Mouse (Mus musculus) kidney, postnatal 4 days (tissue): ENCODE data around the gene Dtymk.
"Not testable (repeated sequence)": the region's sequence is repeated elsewhere in the genome, so short reads cannot be mapped to it uniquely, and the experiment has no call there.

Experiments
- DNase-seq, 2 experiments: peaks; one replicate each; pipeline ENCODE4 v3.0.0; 2021; ENCODE audit warnings: mixed read lengths in 2 of 2

The Dtymk gene

DNA sequence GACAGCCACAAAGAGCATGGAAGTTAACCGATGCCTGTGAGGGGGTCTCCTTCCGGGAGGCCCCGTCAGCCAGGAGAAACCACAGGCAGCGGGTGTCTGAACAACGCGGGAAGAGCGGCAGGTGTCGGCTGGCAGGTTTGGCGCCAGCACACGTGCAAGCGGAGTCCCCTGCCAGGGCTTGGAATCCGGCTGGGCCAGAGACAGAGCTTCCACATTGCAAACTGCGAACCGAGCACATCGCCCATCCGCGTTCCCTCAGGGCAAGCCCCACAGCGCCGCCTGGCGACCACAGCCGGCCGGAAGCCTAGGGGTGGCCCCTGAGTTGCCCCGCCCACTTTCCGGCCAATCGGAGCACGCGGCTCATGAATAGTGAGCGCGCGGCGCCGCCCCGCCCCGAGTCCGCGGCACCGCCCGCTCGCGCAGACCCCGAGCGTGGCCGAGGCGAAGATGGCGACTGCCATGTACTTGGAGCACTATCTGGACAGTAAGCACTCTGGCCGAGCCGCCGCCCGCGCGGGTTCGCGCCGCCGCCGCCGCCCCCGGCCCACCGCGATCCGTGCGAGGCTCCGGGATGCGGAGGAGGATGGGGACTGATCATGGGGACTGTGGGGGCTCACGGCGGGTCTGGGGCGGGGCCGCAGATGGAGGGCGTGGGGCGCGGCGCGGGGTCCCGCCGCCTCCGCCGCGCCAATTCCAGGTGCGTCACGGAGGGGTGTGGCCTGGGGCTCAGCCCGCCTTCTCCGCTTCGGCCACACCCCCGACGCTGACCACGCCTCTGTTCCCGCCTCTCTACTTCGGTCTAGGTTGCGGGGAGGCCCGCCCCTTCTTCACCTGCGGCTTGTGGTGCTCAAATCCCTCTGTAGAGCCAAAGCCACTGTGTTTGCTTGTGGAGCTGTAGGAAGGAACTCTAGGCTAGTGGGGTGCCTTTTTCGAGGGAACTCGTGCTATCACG lies 2.1 kb upstream of the Dtymk start, which contains the start of gene Ing5:
TSS of gene Ing5 (plus strand) at position 410 of the 952 bp plus-strand sequence.
- DNase-seq: peak; percentile 100

DNA sequence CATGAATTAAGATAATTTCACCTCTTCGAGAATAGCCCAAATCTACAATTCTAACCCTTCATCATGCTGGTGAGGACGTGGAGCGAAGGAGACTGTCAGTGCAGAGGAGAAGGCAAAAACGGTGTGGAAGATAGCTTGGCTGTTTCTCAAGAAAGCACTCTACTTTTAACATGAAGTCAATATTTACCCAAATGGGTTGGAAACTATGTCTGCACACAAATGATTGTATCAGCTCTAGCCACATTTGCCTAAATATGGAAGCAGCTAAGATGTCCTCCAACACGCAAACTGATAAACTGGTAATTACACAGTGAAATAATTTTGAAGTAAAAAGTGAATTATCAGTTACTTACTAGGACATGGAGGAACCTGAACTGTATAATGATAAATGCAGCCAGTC lies 1.0 kb upstream of the Dtymk start:
- DNase-seq: no peak

DNA sequence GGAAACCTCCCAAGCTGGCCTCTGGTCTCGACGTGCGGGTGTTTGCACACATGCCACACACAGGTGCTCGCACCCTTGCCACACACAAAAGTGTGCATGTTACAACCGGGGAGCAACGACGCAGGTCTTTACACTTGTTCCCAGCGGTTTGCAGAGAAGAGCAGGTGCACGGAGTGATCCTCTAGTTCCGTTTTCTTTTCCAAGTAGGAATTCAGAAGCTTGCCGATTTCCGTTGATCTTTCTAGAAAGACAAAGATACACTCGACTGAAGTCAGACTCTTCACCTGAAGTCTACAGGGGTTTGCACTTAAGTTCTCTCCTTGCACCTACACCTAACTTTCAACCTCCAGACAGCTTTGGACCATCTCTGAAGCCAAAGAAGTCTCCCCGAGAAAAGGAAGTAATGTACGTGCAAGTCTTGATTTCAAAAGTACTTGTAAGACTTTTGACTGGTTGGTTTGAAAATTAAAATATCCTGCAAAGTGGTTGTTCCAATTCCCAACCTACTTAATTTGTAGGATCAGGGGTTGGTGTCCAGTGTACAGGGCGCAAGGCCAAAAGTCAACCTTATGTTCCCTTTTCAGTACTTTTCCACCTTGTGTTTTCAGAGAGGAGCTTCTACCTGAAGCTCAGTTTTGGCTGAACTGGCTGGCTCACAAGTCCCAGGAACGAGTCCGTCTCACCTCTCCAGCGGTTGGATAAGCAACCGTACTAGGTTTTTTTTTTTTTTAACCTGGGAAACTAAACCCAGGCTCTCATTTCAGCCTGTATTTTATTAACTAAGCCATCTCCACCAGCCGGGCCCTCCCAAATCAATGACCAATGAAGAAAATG lies 847 bp downstream of the Dtymk start:
- DNase-seq: no peak

DNA sequence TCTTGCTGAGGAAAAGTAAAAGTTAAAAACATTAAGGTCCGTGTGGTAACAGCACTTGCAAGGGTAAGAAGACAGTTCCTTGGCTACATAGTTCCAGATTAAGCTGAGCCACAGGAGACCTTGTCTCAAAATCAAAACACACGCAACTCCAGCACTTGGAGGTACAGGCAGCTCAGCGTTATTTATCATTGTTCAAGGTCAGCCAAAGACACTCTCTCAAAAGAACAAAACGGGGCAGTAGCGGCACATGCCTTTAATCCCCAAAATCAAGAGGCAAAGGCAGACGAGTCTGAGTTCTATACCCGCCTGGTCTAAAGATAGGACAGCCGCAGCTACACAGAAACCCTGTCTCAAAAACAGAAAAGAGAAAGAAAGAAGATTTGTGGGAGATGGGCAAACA lies 5.8 kb downstream of the Dtymk start:
- DNase-seq: no peak

DNA sequence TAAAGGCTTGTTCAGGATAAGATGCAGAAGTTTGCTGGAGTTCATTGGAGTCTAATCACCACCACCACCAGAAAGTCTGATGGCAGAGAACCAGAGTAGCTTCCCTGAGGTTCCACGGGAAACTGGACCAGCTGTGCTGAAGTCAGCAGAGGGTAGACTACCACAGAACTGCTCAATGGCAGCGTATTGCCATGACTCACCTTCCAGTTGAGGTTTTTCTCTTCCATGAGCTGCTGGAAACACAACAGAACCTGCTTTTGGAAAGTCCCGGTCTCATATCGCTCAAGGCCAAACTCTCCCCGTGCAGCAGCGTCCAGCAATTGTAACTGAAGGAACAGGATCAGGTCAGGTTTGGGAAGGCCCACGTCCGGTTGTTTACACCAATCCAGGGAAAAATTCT lies 7.2 kb downstream of the Dtymk start:
- DNase-seq: no peak

DNA sequence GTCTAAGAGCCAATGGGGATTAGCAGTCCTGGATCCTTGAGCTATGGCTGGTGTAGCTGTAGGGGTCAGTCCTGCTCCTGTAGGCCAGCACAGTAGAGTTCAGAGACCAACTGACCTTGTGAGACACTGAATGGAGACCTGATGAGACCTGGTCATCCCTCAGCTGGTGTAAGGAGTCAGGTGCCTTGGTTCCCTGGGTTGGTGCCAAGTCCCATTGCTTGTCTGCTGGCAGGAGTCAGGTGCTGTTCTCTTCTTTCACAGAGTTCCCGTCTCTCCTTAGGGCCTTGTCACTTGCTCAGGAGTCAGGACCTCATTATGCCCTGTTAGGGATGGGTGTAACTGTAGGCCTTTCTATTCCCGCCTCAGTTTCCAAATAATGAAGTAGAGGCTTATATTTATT lies 14.8 kb downstream of the Dtymk start:
- peak in 1 of 2 experiments; percentile 15 for DNase-seq

DNA sequence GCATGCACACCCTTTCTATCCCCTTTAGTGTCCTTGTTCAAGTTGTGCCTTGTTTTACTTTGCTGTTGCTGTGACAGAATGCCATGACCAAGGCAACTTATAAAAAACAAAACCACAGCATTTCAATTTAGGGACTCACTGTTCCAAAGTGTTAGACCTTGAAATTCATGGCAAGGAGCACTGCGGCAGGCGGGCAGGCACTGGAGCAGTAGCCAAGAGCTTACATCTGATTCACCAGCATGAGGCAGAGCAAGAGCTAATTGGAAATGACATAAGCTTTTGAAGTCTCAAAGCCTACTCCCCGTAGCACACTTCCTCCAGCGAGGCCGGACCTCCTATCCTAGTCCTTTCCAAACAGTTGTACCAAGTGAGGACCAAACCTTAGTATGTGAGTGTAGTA lies 25.0 kb downstream of the Dtymk start:
- no peak for DNase-seq

DNA sequence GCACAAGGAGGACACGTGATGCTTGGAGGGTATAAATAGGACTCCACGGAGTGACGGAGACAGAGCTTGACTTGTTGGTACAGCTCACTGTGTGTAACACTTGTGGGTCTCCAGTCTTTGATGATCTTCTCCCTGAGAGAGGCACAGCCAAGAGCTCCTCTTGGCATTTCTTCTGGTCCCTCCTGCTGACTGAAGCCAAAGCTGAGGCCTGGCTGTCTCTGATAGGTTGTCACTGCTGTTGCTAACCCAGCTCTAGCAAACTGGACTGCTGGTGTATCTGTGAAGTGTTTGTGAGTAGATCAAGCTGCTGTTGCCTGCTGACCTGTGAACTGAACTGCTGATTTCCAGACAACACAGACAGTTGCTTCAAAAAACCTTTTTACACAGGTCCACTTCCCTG lies 31.8 kb downstream of the Dtymk start:
- no peak for DNase-seq

DNA sequence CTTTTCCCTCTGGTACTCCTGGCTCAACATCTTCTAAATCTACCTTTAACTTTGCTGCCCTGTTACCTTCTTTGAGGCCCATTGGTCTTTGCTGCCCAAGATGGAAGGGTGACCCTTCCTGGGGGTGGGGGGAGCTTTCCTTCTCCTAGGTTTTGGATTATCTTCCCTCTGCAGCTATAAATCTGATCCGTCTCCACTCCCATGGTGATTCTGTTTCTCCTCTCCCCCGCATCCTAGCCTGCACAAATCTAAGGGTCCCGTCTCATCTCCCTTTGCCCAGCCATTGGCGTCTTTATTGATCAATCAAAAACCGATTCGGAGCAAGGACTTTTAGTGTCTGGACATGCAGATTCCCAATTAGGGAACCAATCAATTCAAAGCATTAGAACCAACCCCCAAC lies 34.1 kb downstream of the Dtymk start:
- DNase-seq: no peak

DNA sequence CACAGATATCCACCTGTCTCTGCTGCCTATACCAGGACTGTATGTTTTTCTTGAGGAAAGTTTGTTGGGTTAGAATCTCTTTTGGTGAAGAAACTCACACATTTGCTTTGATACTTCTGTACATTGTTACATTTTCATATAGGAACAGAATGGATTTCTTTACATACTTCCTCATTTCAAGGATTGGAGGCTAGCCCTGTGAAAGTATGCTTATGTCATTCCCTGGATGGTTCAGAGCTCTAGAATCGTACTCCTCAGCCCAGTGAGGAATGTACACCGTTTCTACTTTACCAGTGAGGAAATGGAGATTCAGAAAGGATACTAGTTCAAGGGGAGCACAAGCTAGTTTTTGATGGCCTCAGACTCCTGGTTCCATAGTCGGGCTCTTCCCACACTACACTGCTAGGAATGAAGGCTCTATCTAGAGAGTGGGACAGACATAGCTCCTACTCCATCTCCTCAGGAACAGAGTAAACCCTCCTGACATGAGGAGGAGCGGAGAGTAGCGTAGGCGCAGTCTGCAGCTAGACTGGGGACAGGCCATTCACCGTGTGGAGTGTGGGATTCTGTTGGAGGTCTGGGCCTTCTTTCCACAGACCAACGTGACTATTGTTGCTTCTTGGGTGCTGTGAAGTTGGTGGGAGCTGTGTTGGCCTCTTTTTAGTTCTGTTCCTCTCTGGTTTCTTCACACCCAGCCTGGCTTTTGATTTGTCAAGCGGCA lies 36.7 kb downstream of the Dtymk start:
- DNase-seq: no peak

DNA sequence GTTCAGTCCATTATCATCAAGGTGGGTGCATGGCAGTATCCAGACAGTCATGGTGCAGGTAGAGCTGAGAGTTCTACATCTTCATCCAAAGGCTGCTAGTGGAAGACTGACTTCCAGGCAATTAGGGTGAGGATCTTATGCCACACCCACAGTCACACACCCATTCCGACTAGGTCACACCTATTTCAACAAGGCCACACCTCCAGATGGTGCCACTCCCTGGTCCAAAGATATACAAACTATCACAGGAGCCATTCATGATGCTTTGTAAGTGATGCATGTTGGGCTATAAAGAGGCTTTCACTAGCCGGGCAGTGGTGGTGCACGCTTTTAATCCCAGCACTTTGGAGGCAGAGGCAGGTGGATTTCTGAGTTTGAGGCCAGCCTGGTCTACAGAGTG lies 38.2 kb downstream of the Dtymk start:
- not testable (repeated sequence) for DNase-seq

DNA sequence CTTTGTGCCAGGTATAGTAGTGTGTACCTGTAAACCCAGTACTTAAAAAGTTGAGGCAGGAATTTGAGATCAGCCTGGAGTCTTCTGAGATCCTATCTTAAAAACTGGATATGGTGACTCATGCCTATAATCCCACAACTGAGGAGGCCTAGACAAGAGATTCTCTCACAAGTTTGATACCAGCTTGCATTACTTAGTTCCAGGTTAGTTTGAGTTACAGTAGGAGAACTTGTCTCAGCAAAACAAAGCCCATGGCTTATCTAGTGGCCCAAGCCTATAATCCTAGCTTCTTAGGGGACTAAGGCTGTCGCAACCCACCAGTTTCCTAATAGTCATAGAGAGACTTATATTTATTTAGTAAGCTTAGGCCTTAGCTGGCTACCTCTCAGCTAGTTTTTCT lies 41.7 kb downstream of the Dtymk start:
- DNase-seq: no peak

DNA sequence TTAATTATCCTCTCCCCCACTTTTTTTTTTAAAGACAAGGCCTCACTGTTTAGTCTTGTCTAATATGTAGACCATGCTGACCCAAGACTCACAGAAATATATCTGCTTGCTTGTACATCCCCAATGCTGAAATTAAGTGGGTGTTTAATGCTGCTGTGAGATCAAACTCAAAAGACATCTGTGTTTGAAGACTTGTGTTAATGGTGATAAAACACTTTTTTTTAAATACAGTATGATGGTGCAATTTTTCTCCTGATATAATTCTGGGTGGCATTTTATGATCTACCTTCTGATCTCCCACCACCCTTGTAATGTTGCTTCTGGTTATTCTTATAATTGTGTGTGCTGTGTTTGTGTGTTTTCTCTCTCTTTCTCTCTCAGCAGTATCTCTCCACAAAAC lies 45.6 kb downstream of the Dtymk start:
- DNase-seq: no peak

DNA sequence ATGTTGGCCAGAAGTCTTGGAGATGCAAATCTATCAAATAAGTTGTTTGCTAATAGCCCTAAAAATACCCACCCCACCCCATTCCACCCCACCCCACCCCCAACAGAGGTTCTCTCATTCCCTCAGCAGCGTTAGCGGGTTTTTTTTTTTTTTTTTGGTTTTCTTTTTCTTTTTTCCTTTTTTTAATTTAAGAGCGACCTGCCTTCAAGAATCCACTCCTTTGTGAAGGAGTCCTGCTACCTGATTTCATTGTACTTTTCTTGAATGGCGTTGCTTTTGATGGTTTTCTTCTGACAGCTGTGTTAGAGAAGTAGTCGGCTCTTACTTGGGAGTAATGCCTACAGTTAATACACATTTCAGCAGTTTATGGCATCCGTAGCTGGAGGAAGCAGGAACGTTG lies 46.1 kb downstream of the Dtymk start:
- DNase-seq: no peak

DNA sequence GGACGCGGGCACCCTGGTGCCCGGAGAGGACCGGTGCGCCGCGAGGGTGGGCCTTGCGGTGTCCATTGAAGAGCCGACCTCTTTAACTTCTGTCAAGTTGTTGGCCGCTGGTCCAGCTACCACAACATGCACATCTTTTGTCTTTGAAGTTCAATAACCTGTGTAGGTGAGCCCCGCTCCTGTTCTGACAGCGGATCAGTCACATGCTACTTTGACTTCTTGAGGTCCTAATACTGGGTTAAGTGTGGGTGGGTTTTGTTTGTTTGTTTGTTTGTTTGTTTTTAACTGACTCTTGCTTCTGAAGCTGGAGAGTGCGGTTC lies 46.5 kb downstream of the Dtymk start:
- no peak for DNase-seq

DNA sequence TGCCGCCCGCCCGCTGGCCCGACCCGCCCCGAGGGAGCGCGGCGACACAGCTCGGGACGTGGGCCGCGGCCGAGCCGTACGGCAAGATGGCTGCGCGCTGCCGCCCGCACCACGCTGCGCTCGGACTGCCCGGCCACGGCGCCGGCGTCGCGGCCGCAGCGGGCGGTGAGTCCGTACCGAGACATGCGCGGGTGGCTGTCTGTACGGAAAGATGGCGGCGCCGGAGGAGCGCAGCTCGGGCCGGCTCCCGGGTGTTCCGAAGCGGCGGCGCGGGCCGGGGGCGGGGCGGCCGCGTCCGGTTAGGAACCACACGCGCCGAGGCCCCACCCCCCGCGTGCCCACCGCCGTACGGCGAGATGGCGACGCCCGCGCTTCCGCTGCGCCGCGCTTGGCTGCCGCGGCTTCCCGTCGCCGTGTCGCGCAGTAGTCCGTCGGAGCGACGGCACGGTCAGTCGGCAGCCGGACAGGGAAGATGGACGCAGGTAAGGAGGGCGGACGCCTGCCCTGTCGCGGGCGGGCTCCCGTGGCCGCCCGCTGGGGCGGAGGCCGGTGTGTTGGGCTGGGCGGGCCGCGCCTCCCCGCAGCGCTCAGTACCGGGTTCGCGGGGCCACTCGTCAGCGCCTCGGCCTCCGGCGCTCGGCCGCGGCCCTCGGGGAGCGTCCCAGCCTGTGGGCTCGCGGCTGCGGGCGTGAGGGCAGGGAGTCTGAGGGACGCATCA lies 47.0 kb downstream of the Dtymk start, which contains the start of gene Thap4:
TSS of gene Thap4 (minus strand) at position 292 of the 718 bp plus-strand sequence.
- DNase-seq: peak; percentile 94 to 97

DNA sequence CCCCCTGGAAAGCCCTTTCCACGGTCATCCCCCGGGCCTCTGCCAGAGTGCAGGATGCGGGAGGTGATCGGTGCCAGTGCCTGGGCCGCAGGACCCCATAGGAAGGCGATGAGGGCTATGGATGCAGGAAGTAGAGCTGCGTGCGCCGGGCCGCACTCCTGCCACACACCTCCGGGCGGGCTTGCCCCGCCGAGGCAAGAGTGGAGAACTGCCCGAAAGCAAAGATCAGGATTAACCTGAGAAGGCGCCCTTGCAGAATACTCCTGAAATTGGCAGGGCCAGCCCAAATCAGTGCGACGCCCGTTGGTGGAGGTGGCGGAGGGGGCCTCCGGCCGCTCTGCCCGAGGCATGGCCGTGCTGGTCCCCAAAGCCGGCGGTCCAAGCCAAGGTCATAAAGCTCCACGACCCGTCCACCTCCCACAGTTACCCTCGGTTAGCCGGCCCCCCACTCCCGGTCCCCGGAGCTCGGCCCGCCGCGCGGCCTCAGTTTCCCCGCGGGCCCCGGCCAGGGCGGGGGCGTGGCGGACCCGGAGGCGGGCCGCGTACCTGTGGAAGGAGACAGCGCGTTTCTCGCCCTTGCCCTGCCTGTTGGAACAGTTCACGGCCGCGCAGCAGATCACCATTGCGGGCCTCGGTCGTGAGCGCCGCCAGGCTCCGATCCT lies 47.7 kb downstream of the Dtymk start:
- DNase-seq: peak; percentile 52 to 70

DNA sequence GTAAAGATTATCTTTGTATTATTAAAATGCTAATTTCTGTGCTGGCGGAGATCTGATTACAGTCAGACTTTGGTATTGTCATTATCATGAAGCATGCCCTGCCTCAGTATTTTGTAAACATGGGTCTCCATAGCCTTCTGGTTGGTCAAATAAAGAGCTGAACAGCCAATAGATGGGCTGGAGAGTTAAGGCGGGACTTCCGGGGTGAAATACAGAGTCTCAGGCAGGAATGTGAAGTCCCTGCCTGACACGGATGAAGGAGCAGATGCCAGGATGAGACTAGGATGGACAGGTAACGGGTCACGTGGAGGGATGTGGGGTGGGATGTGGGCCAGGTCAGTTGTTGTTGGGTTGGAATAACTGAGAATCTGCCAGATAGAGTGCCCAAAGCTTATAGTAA lies 50.4 kb downstream of the Dtymk start, which contains the start of gene Atg4b:
TSS of gene Atg4b (plus strand) at position 211 of the 400 bp plus-strand sequence.
- DNase-seq: no peak

DNA sequence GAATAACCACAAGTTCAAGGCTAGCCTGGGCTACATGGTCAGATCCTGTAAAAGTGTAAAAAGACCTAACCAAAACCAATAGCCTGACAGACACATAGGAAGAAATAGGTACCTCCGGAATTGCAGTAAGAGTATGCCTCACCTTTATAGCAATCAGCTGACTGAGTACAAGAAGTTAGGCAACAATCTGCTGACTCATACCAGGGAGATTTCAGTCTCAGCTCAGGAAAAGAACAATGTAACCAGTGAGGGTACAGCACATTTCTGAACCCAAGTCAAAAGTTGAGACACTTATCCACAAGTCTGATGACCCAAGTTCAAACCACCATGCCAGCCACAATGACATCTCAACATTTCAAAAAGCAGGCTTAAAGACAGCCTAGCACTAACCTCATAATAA lies 53.2 kb downstream of the Dtymk start:
- no peak for DNase-seq

DNA sequence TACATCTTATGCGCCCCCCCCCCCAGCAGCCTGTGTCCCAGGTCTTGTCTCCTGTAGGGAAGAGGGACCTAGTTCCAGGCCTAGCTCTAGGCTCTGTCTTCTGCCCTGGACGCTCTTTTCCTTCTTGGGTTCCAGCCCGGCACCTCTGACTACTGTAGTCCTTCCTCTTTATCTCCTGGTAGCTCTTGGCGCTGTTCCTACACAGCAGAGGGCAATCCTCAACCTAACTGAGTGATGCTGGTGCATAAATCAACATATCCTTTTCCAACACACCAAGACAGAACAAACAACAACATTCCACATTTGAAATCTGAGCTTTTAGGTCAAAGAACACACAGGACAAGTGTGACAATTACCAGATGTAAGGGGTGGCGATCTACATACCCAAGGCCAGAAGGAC lies 55.6 kb downstream of the Dtymk start:
- no peak for DNase-seq

DNA sequence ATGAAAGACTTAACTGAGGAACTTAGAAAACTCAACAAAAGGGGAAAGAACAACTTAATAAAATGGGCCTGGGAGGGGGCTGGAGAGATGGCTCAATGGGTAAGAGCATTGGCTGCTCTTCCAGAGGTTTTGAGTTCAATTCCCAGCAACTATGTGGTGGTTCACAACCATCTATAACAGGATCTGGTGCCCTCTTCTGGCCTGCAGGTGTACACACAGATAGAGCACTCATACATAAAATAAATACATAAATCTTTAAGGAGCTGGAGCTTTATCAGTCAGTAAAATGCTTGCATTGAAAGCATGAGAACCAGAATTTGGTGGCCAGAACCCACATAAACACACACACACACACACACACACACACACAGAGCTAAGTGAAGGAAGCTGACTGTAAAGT lies 58.8 kb downstream of the Dtymk start:
- no peak for DNase-seq
